Mouse (Mus musculus): ENCODE data around the gene Nav2. TPM values are rescaled to one million over a fixed set of nuclear protein-coding genes. Genes with fewer than 3 reads are reported as not detected.

Nav2 gene
- polyA plus RNA-seq, 1 experiment from 2014 or later, result 23.0 TPM

DNA sequence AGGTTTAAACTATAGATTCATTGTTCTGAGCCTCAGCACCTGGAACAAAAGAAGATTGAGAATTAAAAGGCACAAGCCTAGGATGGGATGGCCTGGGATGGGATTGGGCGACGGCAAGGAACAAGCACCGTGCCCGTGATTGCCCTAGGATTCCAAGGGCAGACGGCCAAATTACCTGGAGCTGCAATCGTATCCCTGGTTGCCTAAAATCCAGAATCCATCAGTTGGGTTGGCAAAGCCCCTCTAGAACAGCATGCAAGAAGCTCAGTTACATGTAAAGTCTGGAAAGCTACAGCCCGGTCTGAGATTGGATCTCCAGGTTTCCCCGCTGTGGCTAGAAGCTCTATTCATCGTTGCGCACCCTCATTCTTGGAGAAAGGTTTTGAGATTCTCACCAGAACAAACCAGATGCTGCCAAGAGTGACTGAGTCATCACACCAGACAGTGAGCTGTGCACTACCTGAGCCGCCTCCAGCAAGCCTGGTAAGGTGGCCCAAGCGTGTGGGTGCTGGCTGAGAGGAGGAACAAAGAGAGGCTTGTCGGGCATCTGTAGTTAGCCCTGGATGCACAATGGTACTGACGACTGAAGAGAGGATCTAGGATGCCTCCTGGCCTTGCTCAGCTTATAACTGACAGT is 531.9 kb downstream of the Nav2 start:
- Histone ChIP-seq H3K36me3 (no peaks in the 10 kb centered on the region), H3K4me1 (peaks cover 5% of the 10 kb centered on the region; the same call in 1 of the 2 replicates), H3K27ac (replicated peaks) (no peak overlapping the region), H3K9me3 (no peaks in the 10 kb centered on the region), H3K9ac (replicated peaks) (no peak overlapping the region), H3K4me3 (no peak overlapping the region), H3K4me2 (replicated peaks) (no peak overlapping the region), H3K27me3 (no peaks in the 10 kb centered on the region)
- WGBS, result 90% methylated on average over 14 of the region's 14 CpGs
- ATAC-seq (ENCODE audit: low FRiP score, low read depth), result no peak

- Histone ChIP-seq H3K4me2 (replicated peaks) (no peak overlapping the region), H3K27ac (replicated peaks) (no peak overlapping the region), H3K9me3 (no peaks in the 10 kb centered on the region), H3K4me3 (no peak overlapping the region), H3K36me3 (no peaks in the 10 kb centered on the region), H3K4me1 (peaks cover 5% of the 10 kb centered on the region; the same call in 1 of the 2 replicates), H3K9ac (replicated peaks) (no peak overlapping the region), H3K27me3 (no peaks in the 10 kb centered on the region)
- WGBS, result 73% methylated on average over 8 of the region's 8 CpGs
- ATAC-seq (ENCODE audit: low FRiP score, low read depth), result no peak
These were observed 533.7 kb downstream of the Nav2 start for GRCm38 (mm10) chr7:49442174-49442573.

- Histone ChIP-seq H3K9ac (replicated peaks) (no peak overlapping the region), H3K4me2 (replicated peaks) (no peak overlapping the region), H3K27me3 (0 out of 2 replicates have a peak, but pooled peaks cover 4% of the 10 kb centered on the region), H3K27ac (replicated peaks) (no peak overlapping the region), H3K36me3 (peaks cover 8% of the 10 kb centered on the region), H3K9me3 (no peaks in the 10 kb centered on the region), H3K4me1 (peaks cover 14% of the 10 kb centered on the region), H3K4me3 (no peak overlapping the region)
- ATAC-seq (ENCODE audit: low FRiP score, low read depth), result no peak
- 65% methylated on average over 3 of the region's 3 CpGs for WGBS
These were observed 540.1 kb downstream of the Nav2 start for GRCm38 (mm10) chr7:49448580-49448979.

DNA sequence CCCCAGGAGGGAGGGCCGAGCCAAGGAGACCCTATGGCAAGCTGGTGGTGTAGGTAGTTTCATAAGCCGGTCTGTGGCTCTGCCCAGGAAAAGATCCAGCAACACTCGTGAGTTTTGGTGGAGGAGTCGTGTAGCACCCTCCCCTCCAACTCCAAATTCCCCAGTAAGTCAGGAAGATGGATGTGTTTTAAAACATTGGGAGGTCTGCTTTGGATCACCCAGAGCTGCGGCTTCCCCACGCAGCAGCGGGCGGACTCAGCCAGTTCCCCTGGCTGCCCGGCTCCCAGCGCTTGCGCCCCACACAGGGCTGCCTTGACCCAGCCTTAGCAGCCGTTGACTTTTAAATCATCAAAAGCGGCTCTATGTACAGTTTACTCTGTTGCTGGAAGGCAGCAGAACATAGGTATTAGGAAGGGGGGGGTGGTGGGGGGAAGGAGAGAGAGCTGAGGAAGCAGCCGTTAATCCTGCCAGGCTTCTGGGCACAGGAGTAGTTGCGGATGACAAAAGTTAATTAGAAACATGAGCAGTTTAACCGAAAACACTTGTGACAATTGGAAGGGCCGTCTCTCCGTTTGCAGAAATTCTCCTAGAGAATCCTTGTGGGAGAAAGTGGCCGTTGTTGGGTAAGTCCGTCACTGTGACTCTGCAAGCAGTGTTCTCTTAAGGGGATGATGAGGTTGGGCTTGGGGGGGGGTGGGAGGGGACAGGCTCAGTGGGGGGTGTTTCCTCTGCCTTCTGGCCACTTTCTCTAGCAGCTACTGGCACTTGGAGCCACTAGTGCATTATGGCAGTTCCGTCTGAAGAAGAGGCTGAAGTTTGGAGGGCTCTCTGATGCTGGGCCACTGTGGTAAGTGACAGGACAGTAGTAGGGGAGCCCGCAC is 542.0 kb downstream of the Nav2 start:
- Histone ChIP-seq H3K4me3 (no peak overlapping the region), H3K36me3 (peaks cover 9% of the 10 kb centered on the region), H3K9me3 (no peaks in the 10 kb centered on the region), H3K4me1 (peaks cover 14% of the 10 kb centered on the region), H3K4me2 (replicated peaks) (peak overlapping the region; percentile 15; the same call in 1 of the 2 replicates), H3K27ac (replicated peaks) (no peak overlapping the region), H3K9ac (replicated peaks) (0 out of 2 replicates have a peak overlapping the region, but pooled peaks have one; percentile 20), H3K27me3 (0 out of 2 replicates have a peak, but pooled peaks cover 4% of the 10 kb centered on the region)
- 29% methylated on average over 22 of the region's 22 CpGs for WGBS
- ATAC-seq (ENCODE audit: low FRiP score, low read depth), result peak; percentile 44; the same call in 1 of the 2 replicates

DNA sequence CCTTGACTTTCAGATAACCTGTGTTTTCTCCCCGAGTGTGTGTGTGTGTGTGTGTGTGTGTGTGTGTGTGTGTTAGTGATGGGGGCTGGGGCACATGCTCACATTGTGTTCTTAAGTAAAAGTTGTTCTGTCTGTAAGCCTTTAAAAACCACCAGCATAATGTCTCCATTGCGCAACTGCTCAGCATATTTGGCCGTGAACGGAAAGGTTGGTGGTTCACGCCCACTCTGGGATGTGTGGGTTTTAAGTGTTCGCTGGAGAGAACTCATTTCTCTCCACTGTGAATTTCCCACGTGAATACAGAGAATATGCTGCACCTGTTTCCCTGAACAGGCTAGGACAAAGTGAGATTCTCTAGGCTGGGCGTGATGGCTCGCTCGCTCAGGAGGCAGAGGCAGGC is 542.7 kb downstream of the Nav2 start:
- Histone ChIP-seq H3K36me3 (peaks cover 9% of the 10 kb centered on the region), H3K4me2 (replicated peaks) (no peak overlapping the region), H3K9me3 (no peaks in the 10 kb centered on the region), H3K4me1 (peaks cover 14% of the 10 kb centered on the region), H3K27me3 (0 out of 2 replicates have a peak, but pooled peaks cover 4% of the 10 kb centered on the region), H3K9ac (replicated peaks) (no peak overlapping the region), H3K27ac (replicated peaks) (no peak overlapping the region), H3K4me3 (no peak overlapping the region)
- ATAC-seq (ENCODE audit: low FRiP score, low read depth), result no peak
- 88% methylated on average over 10 of the region's 10 CpGs for WGBS

DNA sequence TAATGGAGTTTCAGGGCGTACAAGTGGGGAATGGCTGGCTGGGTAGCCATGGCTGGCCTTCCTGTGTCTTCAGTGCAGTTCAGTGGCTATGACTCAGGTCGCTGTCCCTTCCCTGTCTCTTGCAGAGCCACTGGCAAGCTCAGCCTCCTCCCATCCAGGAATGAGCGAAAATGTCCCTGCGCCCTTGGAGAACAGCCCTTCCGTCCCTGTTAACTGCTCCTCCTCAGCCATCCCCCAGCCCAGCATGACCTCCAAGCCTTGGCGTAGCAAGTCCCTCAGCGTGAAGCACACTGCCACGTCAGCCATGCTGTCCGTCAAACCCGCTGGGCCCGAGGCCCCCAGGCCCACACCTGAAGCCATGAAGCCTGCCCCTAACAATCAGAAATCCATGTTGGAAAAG is 543.8 kb downstream of the Nav2 start:
- peaks cover 14% of the 10 kb centered on the region for H3K4me1 ChIP-seq
- H3K4me3 ChIP-seq, result no peak overlapping the region
- no peak overlapping the region for H3K4me2 ChIP-seq (replicated peaks)
- WGBS, result 72% methylated on average over 11 of the region's 11 CpGs
- H3K9me3 ChIP-seq, result no peaks in the 10 kb centered on the region
- H3K36me3 ChIP-seq, result peaks cover 9% of the 10 kb centered on the region
- no peak overlapping the region for H3K9ac ChIP-seq (replicated peaks)
- no peak for ATAC-seq (ENCODE audit: low FRiP score, low read depth)
- H3K27ac ChIP-seq (replicated peaks), result no peak overlapping the region
- H3K27me3 ChIP-seq, result 0 out of 2 replicates have a peak, but pooled peaks cover 4% of the 10 kb centered on the region

- Histone ChIP-seq H3K27me3 (0 out of 2 replicates have a peak, but pooled peaks cover 2% of the 10 kb centered on the region), H3K36me3 (peaks cover 12% of the 10 kb centered on the region), H3K4me3 (no peak overlapping the region), H3K4me1 (peaks cover 9% of the 10 kb centered on the region; the same call in 1 of the 2 replicates), H3K27ac (replicated peaks) (no peak overlapping the region), H3K9ac (replicated peaks) (no peak overlapping the region), H3K4me2 (replicated peaks) (no peak overlapping the region), H3K9me3 (no peaks in the 10 kb centered on the region)
- no peak for ATAC-seq (ENCODE audit: low FRiP score, low read depth)
- 90% methylated on average over 5 of the region's 5 CpGs for WGBS
These were observed 546.1 kb downstream of the Nav2 start for GRCm38 (mm10) chr7:49454601-49455000.

DNA sequence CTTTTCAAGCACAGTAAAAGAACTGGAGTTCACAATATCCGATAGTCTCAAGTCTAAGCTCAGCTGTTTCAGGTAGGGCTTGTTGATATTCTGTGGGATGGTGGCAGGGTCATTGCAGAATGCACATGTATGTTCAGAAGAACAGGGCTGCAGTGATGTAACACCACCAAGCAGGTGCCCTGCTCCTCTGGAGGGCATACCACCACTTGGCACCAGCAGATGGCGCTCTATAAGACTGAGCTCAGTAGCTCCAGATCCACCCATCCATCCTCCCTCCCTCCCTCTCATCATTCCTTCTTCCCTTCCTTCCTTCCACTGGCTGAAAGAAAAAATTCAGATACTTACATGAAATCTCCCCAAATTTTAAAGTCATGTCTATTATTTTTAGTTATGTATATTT is 547.6 kb downstream of the Nav2 start:
- no peaks in the 10 kb centered on the region for H3K9me3 ChIP-seq
- no peak overlapping the region for H3K4me3 ChIP-seq
- H3K9ac ChIP-seq (replicated peaks), result no peak overlapping the region
- WGBS, result 58% methylated on average over 2 of the region's 2 CpGs
- H3K27me3 ChIP-seq, result no peaks in the 10 kb centered on the region
- H3K4me2 ChIP-seq (replicated peaks), result no peak overlapping the region
- H3K27ac ChIP-seq (replicated peaks), result no peak overlapping the region
- H3K4me1 ChIP-seq, result no peaks in the 10 kb centered on the region
- H3K36me3 ChIP-seq, result peaks cover 16% of the 10 kb centered on the region
- ATAC-seq (ENCODE audit: low FRiP score, low read depth), result no peak

- H3K4me1 ChIP-seq, result no peaks in the 10 kb centered on the region
- WGBS, result 83% methylated on average over 10 of the region's 10 CpGs
- no peak for ATAC-seq (ENCODE audit: low FRiP score, low read depth)
- H3K4me2 ChIP-seq (replicated peaks), result no peak overlapping the region
- H3K36me3 ChIP-seq, result peaks cover 16% of the 10 kb centered on the region
- H3K9me3 ChIP-seq, result no peaks in the 10 kb centered on the region
- H3K4me3 ChIP-seq, result no peak overlapping the region
- no peak overlapping the region for H3K9ac ChIP-seq (replicated peaks)
- H3K27me3 ChIP-seq, result no peaks in the 10 kb centered on the region
- 0 out of 2 replicates have a peak overlapping the region, but pooled peaks have one; percentile 20 for H3K27ac ChIP-seq (replicated peaks)
These were observed 548.9 kb downstream of the Nav2 start for GRCm38 (mm10) chr7:49457398-49457797.

- no peaks in the 10 kb centered on the region for H3K9me3 ChIP-seq
- H3K36me3 ChIP-seq, result peaks cover 15% of the 10 kb centered on the region
- 80% methylated on average over 10 of the region's 10 CpGs for WGBS
- no peaks in the 10 kb centered on the region for H3K4me1 ChIP-seq
- ATAC-seq (ENCODE audit: low FRiP score, low read depth), result no peak
- H3K4me2 ChIP-seq (replicated peaks), result no peak overlapping the region
- no peak overlapping the region for H3K4me3 ChIP-seq
- H3K27ac ChIP-seq (replicated peaks), result 0 out of 2 replicates have a peak overlapping the region, but pooled peaks have one; percentile 20
- H3K9ac ChIP-seq (replicated peaks), result no peak overlapping the region
- H3K27me3 ChIP-seq, result no peaks in the 10 kb centered on the region
These were observed 549.4 kb downstream of the Nav2 start for GRCm38 (mm10) chr7:49457890-49458289.

GRCm38 (mm10) chr7:49462328-49462811 is 553.9 kb downstream of the Nav2 start:
- Histone ChIP-seq H3K36me3 (peaks cover 27% of the 10 kb centered on the region), H3K4me3 (no peak overlapping the region), H3K9me3 (no peaks in the 10 kb centered on the region), H3K9ac (replicated peaks) (no peak overlapping the region), H3K27me3 (no peaks in the 10 kb centered on the region), H3K4me2 (replicated peaks) (no peak overlapping the region), H3K4me1 (no peaks in the 10 kb centered on the region), H3K27ac (replicated peaks) (no peak overlapping the region)
- no peak for ATAC-seq (ENCODE audit: low FRiP score, low read depth)
- WGBS, result 40% methylated on average over 10 of the region's 10 CpGs

- no peak overlapping the region for H3K9ac ChIP-seq (replicated peaks)
These were observed 559.3 kb downstream of the Nav2 start for GRCm38 (mm10) chr7:49467861-49468260.

More at GRCm38 (mm10) chr7:49467861-49468260, 559.3 kb downstream of the Nav2 start:
- no peaks in the 10 kb centered on the region for H3K27me3 ChIP-seq
- peaks cover 21% of the 10 kb centered on the region for H3K36me3 ChIP-seq
- H3K4me2 ChIP-seq (replicated peaks), result no peak overlapping the region
- no peaks in the 10 kb centered on the region for H3K4me1 ChIP-seq
- 66% methylated on average over 10 of the region's 10 CpGs for WGBS
- ATAC-seq (ENCODE audit: low FRiP score, low read depth), result peak; percentile 50; the same call in 1 of the 2 replicates
- no peaks in the 10 kb centered on the region for H3K9me3 ChIP-seq
- H3K27ac ChIP-seq (replicated peaks), result no peak overlapping the region
- H3K4me3 ChIP-seq, result no peak overlapping the region

Data from midbrain, embryonic 12.5 days (tissue).